In genomic region chr1:165192714-165193264, GRCm38 (mm10) we compare ENCODE assay signal across 9 mouse cellular contexts. TPM values are rescaled to one million over a fixed set of nuclear protein-coding genes. Genes with fewer than 3 reads are reported as not detected.
DNase-seq lines count a peak whose midpoint lies in the region; ATAC-seq and TF ChIP-seq lines count a peak whose summit lies in the region.
"Had no signal": no experiment of that assay in that cellular context is flagged by ENCODE, and none has a peak within 500 bp of the region (broad histone marks: within the 10 kb centered on the region; RNA-seq: fewer than 3 reads in every experiment).

No protein-coding gene starts in this region.

- ATAC-seq in heart, embryonic 13.5 days (ENCODE audit: extremely low read depth, insufficient number of reproducible peaks, low FRiP score, low TSS enrichment), result no peak
- ATAC-seq in limb, embryonic 11.5 days (ENCODE audit: insufficient number of reproducible peaks, low FRiP score, low TSS enrichment, low read depth), result no peak
- ATAC-seq in stomach, postnatal 0 days (ENCODE audit: low FRiP score, low TSS enrichment), result peak; percentile 28; the same call in 1 of the 2 replicates

- no peak for TF ChIP-seq POLR2A in thymus, adult 2 months (IDR thresholded peaks at IDR 0.05; ENCODE audit: control insufficient read depth, extremely low read depth, insufficient read depth, low read length, poor library complexity)

- peak overlapping the region; percentile 91 for H3K27ac ChIP-seq in heart, embryonic 13.5 days (replicated peaks)
- H3K27ac ChIP-seq in thymus, adult 2 months (ENCODE audit: control insufficient read depth, insufficient read depth, low read length), result peak overlapping the region; percentile 35; the same call in 1 of the 2 replicates
- H3K27ac ChIP-seq in limb, embryonic 11.5 days (replicated peaks; ENCODE audit: low read depth, low read length), result no peak overlapping the region
- H3K27ac ChIP-seq in stomach, postnatal 0 days (replicated peaks), result peak overlapping the region; percentile 94

- peak overlapping the region; percentile 86 for H3K4me2 ChIP-seq in heart, embryonic 13.5 days
- 0 out of 2 replicates have a peak overlapping the region, but pooled peaks have one; percentile 86 for H3K4me2 ChIP-seq in limb, embryonic 11.5 days (ENCODE audit: low read depth, severe bottlenecking)
- peak overlapping the region; percentile 86 for H3K4me2 ChIP-seq in stomach, postnatal 0 days (replicated peaks; ENCODE audit: low read depth)

- TF ChIP-seq CTCF in thymus, adult 2 months (IDR thresholded peaks at IDR 0.05; ENCODE audit: borderline replicate concordance, control insufficient read depth, extremely low read depth, insufficient read depth, low read length, poor library complexity), result no peak
- TF ChIP-seq CTCF in stomach, postnatal 0 days (IDR thresholded peaks at IDR 0.05; ENCODE audit: low read depth), result no peak

- peak overlapping the region; percentile 88 for H3K4me3 ChIP-seq in heart, embryonic 13.5 days
- H3K4me3 ChIP-seq in thymus, adult 2 months (ENCODE audit: control insufficient read depth, insufficient read depth, low read length), result peak overlapping the region; percentile 5; the same call in 1 of the 2 replicates
- no peak overlapping the region for H3K4me3 ChIP-seq in limb, embryonic 11.5 days (ENCODE audit: low read depth, low read length)
- H3K4me3 ChIP-seq in stomach, postnatal 0 days (ENCODE audit: low read depth, low read length), result peak overlapping the region; percentile 84

- no peaks in the 10 kb centered on the region for H3K9me3 ChIP-seq in heart, embryonic 13.5 days
- H3K9me3 ChIP-seq in limb, embryonic 11.5 days (ENCODE audit: control insufficient read depth, low read length), result no peaks in the 10 kb centered on the region
- no peaks in the 10 kb centered on the region for H3K9me3 ChIP-seq in stomach, postnatal 0 days (ENCODE audit: control insufficient read depth, low read length)

- peaks cover 66% of the 10 kb centered on the region for H3K4me1 ChIP-seq in heart, embryonic 13.5 days
- peaks cover 31% of the 10 kb centered on the region for H3K4me1 ChIP-seq in thymus, adult 2 months (replicated peaks; ENCODE audit: control insufficient read depth, insufficient read depth, low read length)
- 0 out of 2 replicates have a peak, but pooled peaks cover 3% of the 10 kb centered on the region for H3K4me1 ChIP-seq in limb, embryonic 11.5 days (ENCODE audit: control insufficient read depth, insufficient read depth, low read length)
- peaks cover 2% of the 10 kb centered on the region; the same call in 1 of the 2 replicates for H3K4me1 ChIP-seq in stomach, postnatal 0 days (replicated peaks; ENCODE audit: control insufficient read depth, insufficient read depth)

- peaks cover 6% of the 10 kb centered on the region for H3K36me3 ChIP-seq in heart, embryonic 13.5 days
- peaks cover 4% of the 10 kb centered on the region; the same call in 1 of the 2 replicates for H3K36me3 ChIP-seq in thymus, adult 2 months (ENCODE audit: control insufficient read depth, insufficient read depth, low read length)
- no peaks in the 10 kb centered on the region for H3K36me3 ChIP-seq in limb, embryonic 11.5 days (ENCODE audit: control insufficient read depth, insufficient read depth, low read length)
- no peaks in the 10 kb centered on the region for H3K36me3 ChIP-seq in stomach, postnatal 0 days (ENCODE audit: control insufficient read depth, insufficient read depth, low read length)

- H3K27me3 ChIP-seq in heart, embryonic 13.5 days (replicated peaks), result no peaks in the 10 kb centered on the region
- H3K27me3 ChIP-seq in thymus, adult 2 months (ENCODE audit: control insufficient read depth, insufficient read depth, low read length), result no peaks in the 10 kb centered on the region
- H3K27me3 ChIP-seq in limb, embryonic 11.5 days (ENCODE audit: control insufficient read depth, insufficient read depth, low read length), result no peaks in the 10 kb centered on the region
- no peaks in the 10 kb centered on the region for H3K27me3 ChIP-seq in stomach, postnatal 0 days (ENCODE audit: control insufficient read depth, insufficient read depth, low read length)

- WGBS in heart, embryonic 13.5 days, result 36% methylated on average over 10 of the region's 10 CpGs
- WGBS in thymus, adult 2 months, result 14% methylated on average over 10 of the region's 10 CpGs
- 67% methylated on average over 10 of the region's 10 CpGs for WGBS in limb, embryonic 11.5 days
- WGBS in stomach, postnatal 0 days, result 52% methylated on average over 10 of the region's 10 CpGs

- DNase-seq in heart, adult 9 months (ENCODE audit: low spot score in 2 of 2), result no peak
- no peak for DNase-seq in thymus, adult 2 months
- DNase-seq in thymus, postnatal 10 days (ENCODE audit: low spot score in 2 of 2), result no peak
- DNase-seq in limb, embryonic 11.5 days (ENCODE audit: low spot score), result no peak
- peak; percentile 36 for DNase-seq in stomach, postnatal 0 days (ENCODE audit: low spot score)
- DNase-seq in urinary bladder, postnatal 36 days (ENCODE audit: low spot score in 2 of 2), result no peak
- DNase-seq in layer of hippocampus, adult 11-12 months (ENCODE audit: low spot score), result no peak
- DNase-seq: cerebellum, adult 8-10 months had no signal

- no peak for TF ChIP-seq EP300 in stomach, postnatal 0 days (optimal IDR thresholded peaks at IDR 0.05)

- peak overlapping the region; percentile 94 for H3K9ac ChIP-seq in heart, embryonic 13.5 days
- no peak overlapping the region for H3K9ac ChIP-seq in limb, embryonic 11.5 days (ENCODE audit: low read length)
- peak overlapping the region; percentile 86; the same call in 1 of the 2 replicates for H3K9ac ChIP-seq in stomach, postnatal 0 days (ENCODE audit: low read length)

RNA-seq across cellular contexts. Expression of gene Sft2d2, which starts 1.4 kb away (rescaled TPM):
- polyA plus RNA-seq in heart, embryonic 13.5 days (2015; fragmentation: Nextera tagmentation; extraction: Ambion mirVana), result 19.4 and 20.4 TPM in 2 replicates
- 93.3 and 102 TPM in 2 replicates for polyA plus RNA-seq in thymus, adult 2 months (2012; rRNA removed)
- 17.1 and 17.4 TPM in 2 replicates for polyA plus RNA-seq in limb, embryonic 11.5 days (2014; fragmentation: Nextera tagmentation; extraction: Ambion mirVana)
- 19.8 and 21.6 TPM in 2 replicates for polyA plus RNA-seq in stomach, postnatal 0 days (2015; fragmentation: Nextera tagmentation; extraction: Ambion mirVana)

RNA-seq across cellular contexts. Expression of gene Tbx19, which starts 32.2 kb away (rescaled TPM):
- polyA plus RNA-seq in heart, embryonic 13.5 days (2015; fragmentation: Nextera tagmentation; extraction: Ambion mirVana), result not detected in 2 replicates
- polyA plus RNA-seq in thymus, adult 2 months (2012; rRNA removed), result 9.6 and 10.3 TPM in 2 replicates
- polyA plus RNA-seq in limb, embryonic 11.5 days (2014; fragmentation: Nextera tagmentation; extraction: Ambion mirVana), result 0.05 TPM in 1 of 2 replicates, not detected in the other
- not detected in 2 replicates for polyA plus RNA-seq in stomach, postnatal 0 days (2015; fragmentation: Nextera tagmentation; extraction: Ambion mirVana)

RNA-seq across cellular contexts. Expression of gene Tiprl, which starts 44.0 kb away (rescaled TPM):
- 78.9 and 92.6 TPM in 2 replicates for polyA plus RNA-seq in heart, embryonic 13.5 days (2015; fragmentation: Nextera tagmentation; extraction: Ambion mirVana)
- polyA plus RNA-seq in thymus, adult 2 months (2012; rRNA removed), result 34.7 and 38.3 TPM in 2 replicates
- 100 TPM in 2 replicates for polyA plus RNA-seq in limb, embryonic 11.5 days (2014; fragmentation: Nextera tagmentation; extraction: Ambion mirVana)
- 53.8 and 56.7 TPM in 2 replicates for polyA plus RNA-seq in stomach, postnatal 0 days (2015; fragmentation: Nextera tagmentation; extraction: Ambion mirVana)

Comparison
In these comparisons a context has a peak if more than half of its experiments do, and no peak if none do; other contexts are left out.
1. RNA of gene Tbx19, which starts 32.2 kb away (polyA plus RNA-seq): 9.6 to 10.3 TPM in thymus, adult 2 months; 0.05 TPM in limb, embryonic 11.5 days, not detected in stomach, postnatal 0 days and not detected in heart, embryonic 13.5 days; every median in the first group is over 10 times any median in the second.
2. Peak in every context shown above with its lines, with median percentiles within 50 percentile points of each other: H3K4me2 ChIP-seq.